Mouse (Mus musculus): ENCODE data around the gene Fbxo34.
"Not testable (repeated sequence)": the region's sequence is repeated elsewhere in the genome, so short reads cannot be mapped to it uniquely, and the experiment has no call there.

Fbxo34 gene

DNA sequence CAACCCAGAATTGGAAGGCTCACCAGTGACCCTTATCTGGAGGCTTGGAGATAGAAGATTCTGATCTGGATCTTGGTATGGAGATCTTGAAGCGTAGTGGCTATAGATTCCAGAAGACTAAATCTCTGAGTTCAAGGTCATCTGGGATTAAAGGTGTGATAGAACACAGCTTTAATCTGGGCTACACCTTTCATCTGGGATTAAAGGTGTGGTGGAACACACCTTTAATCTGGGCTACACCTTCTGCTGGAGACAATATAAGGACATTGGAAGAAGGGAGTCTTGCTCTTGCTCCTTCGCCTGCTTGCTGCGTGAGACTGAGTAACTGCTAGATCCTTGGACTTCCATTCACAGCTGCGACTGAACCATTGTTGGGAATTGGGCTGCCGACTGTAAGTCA lies at the start of gene Fbxo34:
Gene Fbxo34 (plus strand): TSS at position 301 of the 400 bp plus-strand sequence.
- not testable (repeated sequence) for DNase-seq (ENCODE audit: low spot score in 2 of 2)

- no peak for DNase-seq (ENCODE audit: low spot score in 2 of 2)
Measured at GRCm38 (mm10) chr14:47402735-47403134, 47.5 kb upstream of the Fbxo34 start.

- DNase-seq (ENCODE audit: low spot score in 2 of 2) = no peak
Measured at GRCm38 (mm10) chr14:47406000-47406399, 44.2 kb upstream of the Fbxo34 start.

DNA sequence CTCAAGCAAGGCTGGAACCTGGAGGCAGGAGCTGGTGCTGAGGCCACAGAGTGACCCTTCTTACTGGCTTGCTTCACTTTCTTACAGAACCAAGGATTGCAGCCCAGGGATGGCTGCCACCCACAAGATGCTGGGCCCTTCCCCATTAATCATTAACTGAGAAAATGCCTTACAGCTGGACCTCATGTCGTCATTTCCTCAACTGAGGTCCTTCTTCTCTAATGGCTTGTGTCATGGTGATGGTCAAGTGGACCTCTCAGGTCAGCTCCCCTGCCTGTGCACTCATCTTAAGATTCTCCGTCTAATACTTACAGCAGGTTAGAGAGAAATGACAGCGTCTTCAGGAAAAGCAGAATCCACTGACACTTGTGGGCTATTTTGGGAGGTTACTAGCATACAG lies 32.9 kb upstream of the Fbxo34 start:
- DNase-seq (ENCODE audit: low spot score in 2 of 2) = no peak

DNA sequence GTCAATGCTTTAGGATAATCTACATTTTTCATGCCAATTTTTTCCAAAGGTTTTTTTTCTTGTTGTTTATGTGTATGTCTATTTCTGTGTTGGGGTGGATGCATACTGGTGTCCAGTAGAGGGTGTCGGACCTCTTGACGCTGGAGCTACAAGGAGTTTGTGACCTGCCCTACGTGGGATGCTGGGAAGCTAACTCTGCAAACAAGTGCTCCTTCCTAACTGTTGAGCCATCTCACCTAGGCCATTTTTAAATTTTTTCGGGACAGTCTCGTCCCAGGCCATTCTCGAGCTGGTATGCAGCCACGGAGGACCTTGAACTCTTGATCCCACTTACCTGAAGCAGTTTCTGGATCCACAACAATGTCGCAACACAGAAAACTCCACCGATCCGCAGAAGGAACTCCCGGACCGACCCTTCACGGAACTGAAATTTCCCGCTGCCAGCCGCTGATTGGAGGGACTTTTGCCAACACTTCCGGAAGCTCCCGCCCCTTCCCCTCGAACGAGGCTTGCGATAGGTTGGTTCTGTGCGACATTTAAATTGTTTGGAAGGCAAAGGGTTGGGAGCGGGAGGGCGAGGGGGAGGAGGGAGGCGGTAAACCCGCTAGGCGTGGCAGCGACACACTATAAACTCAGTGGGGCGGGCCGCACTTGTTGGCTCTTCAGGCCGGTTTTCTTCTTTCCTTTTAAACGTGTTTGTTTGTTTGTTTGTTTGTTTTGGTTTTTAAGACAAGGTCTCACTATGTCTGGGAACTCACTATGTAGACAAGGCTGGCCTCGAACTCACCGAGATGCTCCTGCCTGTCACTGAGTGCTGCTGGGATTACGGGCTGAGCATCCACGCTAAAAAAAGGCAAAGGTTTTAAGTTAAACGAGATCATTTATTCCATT lies 32.2 kb upstream of the Fbxo34 start, which contains the start of gene Dlgap5:
Gene Dlgap5 (minus strand): TSS at position 633 of the 891 bp plus-strand sequence.
- DNase-seq (ENCODE audit: low spot score in 2 of 2) = peak; percentile 86 to 88

GRCm38 (mm10) chr14:47418666-47418991 lies 31.6 kb upstream of the Fbxo34 start:
- no peak for DNase-seq (ENCODE audit: low spot score in 2 of 2)

DNA sequence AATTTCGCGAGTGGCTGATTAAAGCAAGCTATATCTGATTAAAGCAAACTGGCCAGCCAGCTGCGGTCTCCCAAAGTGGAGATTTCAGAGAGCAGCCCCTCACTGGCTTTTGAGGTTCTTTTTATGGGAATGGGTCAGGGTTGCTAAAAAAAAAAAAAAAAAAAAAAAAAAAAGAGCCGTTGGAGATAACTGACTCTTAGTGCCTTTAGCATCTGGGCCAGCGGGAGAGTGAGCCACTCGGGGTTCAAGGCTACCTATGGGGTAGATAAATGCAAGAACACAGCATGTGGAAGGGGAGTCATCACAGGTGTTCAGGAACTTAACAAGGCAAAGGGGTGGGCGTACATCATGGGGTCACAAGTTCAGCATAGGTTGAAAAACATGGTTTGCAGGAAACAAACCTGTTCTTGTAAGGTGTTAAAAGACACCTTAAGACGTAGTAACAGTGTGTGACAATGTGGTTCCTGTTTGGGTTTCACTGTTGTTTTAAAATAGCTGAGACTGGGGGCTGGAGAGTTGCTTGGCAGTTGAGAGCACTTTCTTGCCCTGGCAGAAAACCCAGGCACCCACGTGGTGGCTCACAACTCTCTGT lies 31.1 kb upstream of the Fbxo34 start:
- peak in 1 of 2 experiments; percentile 5 for DNase-seq (ENCODE audit: low spot score in 2 of 2)

- no peak for DNase-seq (ENCODE audit: low spot score in 2 of 2)
Measured at GRCm38 (mm10) chr14:47419723-47420276, 30.4 kb upstream of the Fbxo34 start.

- DNase-seq (ENCODE audit: low spot score in 2 of 2) = no peak
Measured at GRCm38 (mm10) chr14:47421606-47422005, 28.6 kb upstream of the Fbxo34 start.

GRCm38 (mm10) chr14:47422466-47422865 lies 27.8 kb upstream of the Fbxo34 start:
- no peak for DNase-seq (ENCODE audit: low spot score in 2 of 2)

GRCm38 (mm10) chr14:47432987-47433386 lies 17.2 kb upstream of the Fbxo34 start:
- no peak for DNase-seq (ENCODE audit: low spot score in 2 of 2)

DNA sequence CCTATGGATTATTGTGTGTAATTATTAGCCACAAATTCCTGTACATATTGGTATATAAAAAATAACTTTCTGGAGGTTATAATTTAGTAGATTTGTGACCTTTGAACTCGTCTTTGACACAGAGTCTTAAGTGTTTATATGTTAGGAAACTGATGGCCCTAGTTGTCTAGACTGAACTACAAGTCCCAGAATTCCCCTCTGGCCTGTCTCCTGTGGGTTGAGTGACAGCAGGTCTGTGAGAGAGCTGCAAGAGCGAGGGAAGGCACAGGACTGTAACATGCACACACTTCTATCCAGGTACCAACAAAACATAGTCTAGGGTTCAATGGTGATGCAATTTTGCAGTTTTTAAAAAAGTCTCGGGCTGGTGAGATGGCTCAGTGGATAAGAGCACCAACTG lies 11.3 kb upstream of the Fbxo34 start:
- no peak for DNase-seq (ENCODE audit: low spot score in 2 of 2)

GRCm38 (mm10) chr14:47444907-47445306 lies 5.3 kb upstream of the Fbxo34 start:
- no peak for DNase-seq (ENCODE audit: low spot score in 2 of 2)

- no peak for DNase-seq (ENCODE audit: low spot score in 2 of 2)
Measured at GRCm38 (mm10) chr14:47445331-47446095, 4.7 kb upstream of the Fbxo34 start.

DNA sequence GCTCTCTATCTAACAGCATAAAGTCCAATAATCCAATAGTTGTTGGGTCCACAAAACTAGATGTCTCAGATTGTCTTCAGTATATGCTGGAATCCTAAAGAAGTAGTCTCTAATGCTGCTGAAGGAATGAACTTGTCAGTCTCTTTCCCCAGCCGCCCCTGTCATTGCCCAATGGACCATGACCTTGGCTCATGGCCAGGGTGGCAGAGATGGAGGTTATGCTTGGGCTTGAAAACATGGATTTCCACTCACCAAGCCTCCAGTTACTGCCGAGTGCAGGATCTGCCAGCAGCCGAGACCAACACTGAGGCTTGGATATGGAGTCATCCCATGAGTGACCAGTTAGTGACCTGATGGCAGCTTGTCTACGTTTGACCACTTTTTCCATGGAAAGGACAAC lies 9.3 kb downstream of the Fbxo34 start:
- DNase-seq (ENCODE audit: low spot score in 2 of 2) = no peak

DNA sequence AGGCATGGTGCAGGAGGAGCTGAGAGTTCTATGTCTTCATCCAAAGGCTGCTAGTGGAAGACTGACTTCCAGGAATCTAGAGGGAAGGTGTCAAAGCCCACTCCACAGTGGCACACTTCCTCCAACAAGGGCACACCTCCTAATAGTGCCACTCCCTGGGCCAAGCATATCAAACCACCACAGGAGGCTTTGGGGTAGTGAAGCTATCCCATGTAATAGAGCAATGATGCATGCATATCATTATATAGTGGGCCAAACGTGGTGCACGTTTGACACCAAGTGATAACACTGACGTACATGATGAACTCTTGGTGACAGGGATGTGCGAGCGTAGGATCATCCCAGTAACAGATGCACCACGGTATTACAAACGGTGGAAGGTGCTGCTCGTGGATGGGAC lies 11.8 kb downstream of the Fbxo34 start:
- DNase-seq (ENCODE audit: low spot score in 2 of 2) = no peak

DNA sequence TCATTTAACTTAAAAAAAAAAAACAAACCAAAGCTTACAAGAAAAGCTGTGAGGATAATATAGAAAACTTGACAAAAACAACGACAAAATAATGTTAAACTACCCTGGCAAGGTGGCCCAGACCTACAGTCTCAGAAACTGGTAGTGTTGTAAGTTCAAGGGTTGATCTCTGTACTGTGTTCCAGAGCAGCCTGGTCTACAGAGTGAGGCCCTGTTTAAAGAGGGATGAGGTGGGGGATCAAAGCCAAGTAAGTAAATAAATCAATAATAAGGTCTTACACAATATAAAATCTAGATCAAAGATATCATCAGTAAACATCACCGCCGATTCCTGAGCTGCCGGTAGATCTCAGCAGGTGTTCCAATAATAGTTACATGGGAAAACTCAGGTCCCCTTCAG lies 12.2 kb downstream of the Fbxo34 start:
- DNase-seq (ENCODE audit: low spot score in 2 of 2) = no peak

DNA sequence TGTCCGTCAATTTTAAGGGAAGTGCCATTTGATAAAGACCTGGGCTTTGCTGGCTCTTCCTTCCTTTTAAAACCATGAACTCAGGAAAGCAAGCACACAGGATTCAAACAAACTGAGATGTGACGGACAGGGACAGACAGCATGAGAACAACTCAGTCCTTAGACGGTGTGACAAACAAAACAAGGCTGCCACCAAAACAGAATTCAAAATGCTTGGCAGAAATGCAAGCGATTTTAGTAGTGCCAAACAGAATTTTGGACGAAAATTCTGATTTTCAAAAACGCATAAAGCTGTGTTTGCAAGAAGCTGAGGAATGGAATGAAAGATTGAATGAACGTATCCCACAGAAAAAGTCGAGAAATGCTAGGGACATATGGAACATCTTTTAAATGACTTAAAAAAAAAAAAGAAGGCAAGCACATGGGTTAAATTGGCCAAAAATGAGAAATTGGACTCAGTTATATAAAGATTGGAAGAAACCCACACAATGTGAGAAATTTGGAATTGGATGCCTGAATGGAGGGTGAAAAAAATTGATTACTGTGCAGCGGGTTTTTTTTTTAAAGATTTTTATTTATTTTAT lies 12.7 kb downstream of the Fbxo34 start:
- DNase-seq (ENCODE audit: low spot score in 2 of 2) = no peak

- DNase-seq (ENCODE audit: low spot score in 2 of 2) = no peak
Measured at GRCm38 (mm10) chr14:47464426-47464825, 14.2 kb downstream of the Fbxo34 start.

DNA sequence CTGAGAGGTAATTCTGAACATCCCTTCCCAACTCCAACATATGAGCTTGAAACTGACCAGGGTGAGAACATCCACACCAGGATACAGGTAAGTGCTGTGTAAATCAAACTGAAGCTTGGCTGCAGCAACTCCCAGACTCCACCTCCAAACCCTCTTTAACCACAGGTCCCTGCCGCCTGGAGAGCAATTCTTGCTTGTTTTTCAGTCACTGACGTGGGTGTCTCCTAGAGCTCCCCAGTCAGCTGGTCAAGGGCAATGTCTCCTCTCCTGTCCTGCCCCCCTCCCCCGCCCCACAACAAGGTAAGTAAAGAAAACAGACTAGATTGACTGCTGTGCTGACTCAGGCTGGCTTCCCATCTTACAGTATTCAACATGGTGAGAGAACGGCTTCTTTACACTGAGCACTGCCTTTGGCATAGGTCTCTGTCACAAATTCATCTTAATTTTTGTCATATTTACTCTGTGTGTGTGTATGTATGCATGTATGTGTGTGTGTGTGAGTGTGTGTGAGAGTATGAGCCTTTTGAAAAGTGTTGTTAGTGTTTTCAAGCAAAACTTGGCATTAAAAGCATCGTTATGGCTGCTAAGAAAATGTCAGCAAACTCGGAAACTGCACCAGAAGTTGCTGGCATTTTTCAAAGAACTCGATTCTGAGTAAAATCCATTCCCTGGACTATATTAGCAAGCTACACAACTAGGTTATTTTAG lies 15.4 kb downstream of the Fbxo34 start:
- DNase-seq (ENCODE audit: low spot score in 2 of 2) = no peak

DNA sequence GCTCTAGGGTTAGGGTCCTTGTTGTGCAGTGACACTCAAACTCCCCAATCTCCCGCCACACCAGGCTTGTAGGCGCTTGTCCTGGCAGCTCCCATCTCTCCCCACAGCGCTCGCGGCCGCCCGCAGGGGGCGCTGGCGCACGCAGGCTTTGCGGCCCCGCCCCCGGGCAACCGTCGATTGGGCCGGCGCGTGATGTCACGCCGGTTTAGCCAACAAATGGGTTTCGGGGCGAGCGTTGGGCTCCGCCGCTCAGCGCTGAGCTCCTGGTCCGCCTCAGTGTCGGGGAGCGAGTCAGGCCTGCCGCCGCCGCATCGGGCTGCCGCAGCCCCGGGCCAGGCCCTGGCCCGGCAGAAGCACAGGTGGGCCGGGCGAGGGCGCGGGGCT lies 22.1 kb downstream of the Fbxo34 start:
- DNase-seq (ENCODE audit: low spot score in 2 of 2) = peak; percentile 91 to 95
